Mouse (Mus musculus): ENCODE results near the gene Atp8a2.

DNA sequence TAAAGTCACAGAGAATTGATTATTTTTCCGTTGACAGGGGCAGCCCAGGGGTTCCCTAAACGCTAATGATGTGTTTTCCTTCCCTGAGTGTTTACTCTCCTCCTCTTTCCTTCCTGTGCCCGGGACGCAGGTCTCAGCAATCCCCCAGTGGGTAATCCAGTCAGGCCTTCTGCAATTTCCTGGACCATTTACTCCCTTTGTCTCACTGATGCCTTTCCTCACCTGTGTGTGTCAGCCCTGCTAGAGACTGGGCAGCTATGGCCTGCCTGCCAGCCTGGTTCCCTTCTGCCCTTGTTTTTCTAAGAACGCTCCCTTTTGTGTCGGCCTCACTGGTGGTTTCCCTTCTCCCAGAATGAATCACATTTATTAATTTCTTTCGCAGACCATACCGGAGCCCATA lies 522.4 kb downstream of the Atp8a2 start:
- TF ChIP-seq EP300 (IDR thresholded peaks at IDR 0.05; ENCODE audit: insufficient read depth, low read depth, low read length), result no peak
- TF ChIP-seq POLR2A (IDR thresholded peaks at IDR 0.05; ENCODE audit: insufficient read depth, low read depth, low read length), result no peak
- TF ChIP-seq CTCF (IDR thresholded peaks at IDR 0.05), result no peak
